Mouse (Mus musculus) cerebellum, postnatal 10 days (tissue): ENCODE data around the gene Tmem18.
A peak's percentile ranks its signal among the peaks of the same experiment; 100 is the strongest.

Experiments
- DNase-seq, 2 experiments: peaks; one replicate each; pipeline ENCODE4 v3.0.0; 2021; ENCODE audit warnings: mixed read lengths in 2 of 2

Tmem18 gene

DNA sequence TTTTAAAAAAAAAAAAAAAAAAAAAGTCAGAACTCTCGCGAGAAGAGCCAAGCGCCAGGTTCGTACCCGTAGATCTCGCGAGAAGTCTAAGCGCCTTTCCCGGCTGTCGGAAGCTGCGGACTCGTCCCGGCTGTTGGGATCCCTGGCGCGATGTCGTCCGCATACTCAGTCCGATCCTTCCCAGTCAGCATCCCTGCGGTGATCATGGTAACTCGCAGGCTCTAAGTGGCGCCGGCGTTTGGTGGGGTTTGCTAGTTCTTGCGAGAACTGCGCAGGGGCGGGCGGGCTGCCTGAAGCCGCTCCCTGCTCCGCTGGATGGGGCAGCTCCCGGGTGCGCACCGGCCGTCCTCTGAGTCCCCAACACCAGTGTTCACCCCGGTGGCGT lies at the start of gene Tmem18:
Gene Tmem18 (plus strand): TSS at position 71 of the 385 bp plus-strand sequence.
- DNase-seq, result peak; percentile 91

DNA sequence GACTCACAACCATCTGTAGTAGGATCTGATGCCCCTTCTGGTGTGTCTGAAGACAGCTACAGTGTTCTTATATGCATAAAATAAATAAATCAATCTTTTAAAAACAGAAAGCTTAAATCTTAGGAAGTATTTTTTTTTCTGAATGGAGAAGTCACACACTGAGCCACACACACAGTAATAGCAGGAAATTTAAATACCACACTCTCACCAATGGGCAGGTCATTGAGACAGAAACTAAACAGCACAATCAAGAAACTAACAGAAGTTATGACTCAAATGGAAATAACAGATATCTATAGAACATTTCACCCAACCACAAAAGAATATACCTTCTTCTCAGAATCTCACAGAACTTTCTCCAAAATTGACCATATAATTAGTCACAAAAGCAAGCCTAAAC lies 26.9 kb upstream of the Tmem18 start:
- no peak for DNase-seq

DNA sequence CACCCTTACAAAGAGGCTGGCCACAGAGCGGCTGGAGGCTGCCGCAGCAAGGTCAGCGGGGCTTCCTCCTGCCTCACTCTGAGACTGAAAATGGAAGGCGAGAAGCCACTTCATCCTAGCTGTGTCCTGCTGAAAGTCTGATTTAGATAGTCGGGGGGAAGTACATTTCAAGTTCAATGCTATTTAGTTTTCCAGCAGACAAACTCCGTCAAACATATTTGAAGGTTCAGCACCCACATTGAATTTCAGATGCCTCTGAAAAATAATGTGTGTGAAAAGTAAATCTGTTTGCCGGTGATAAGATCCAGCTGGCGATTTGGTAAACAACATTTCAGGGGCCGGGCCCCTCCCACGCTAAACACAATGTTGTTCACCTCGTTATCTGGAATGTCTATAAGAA lies 22.8 kb upstream of the Tmem18 start:
- no peak for DNase-seq

DNA sequence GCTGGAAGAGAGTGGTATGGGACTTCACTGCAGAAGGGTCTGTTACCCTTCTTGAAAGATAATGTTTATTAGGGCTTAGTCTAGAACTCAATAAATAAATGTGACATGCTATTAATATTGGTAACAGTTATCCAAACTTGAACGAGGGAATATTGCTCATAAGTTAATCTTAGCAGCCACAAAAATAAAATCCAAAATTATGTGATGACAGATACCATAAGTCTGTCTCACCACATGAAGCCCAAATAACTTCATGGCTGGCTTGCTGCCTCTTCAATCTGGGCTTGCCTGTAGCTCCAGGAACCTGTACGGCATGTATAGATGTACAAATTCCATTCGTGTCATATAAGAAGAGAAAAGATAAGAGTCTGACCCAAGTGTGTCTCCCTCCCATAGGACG lies 12.2 kb upstream of the Tmem18 start:
- DNase-seq, result no peak

DNA sequence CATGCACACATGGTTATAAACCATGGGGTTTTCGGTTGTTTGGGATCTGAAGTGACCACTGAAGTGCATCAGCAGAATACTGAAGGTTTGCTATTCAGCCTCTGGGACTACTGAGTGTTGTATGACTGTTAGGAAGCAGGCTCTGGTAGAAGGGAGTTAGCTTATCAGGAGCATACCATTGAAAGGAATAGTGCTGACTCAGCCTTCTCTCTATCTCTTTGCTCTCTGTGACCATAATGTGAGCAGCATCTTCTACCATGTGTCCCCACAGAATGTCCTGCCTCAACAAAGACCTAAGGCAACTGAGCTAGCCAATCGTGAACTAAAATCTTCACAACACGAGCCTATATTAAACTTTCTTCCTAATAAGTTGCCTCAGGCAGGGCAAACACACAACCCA lies 8.3 kb upstream of the Tmem18 start:
- no peak for DNase-seq

DNA sequence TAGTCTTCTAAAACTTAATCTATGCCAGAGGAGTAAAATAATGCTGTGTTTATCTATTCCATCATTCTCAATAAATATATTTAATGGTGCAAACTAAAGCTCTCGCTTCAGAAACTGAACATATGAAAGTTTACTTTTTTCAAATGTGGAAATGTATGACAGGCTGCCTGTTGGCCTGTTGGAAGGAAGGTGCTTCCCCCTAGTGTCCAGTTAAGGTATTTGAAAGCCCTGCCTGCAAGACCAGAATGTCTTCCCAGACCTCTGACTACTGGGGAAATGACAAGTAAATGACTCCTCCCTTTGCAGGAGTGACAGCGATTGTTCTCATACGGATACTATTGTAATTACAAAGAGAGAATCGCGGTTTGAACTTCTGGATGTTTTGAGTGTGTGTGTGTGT lies 6.2 kb upstream of the Tmem18 start:
- DNase-seq, result peak; percentile 88 to 92

DNA sequence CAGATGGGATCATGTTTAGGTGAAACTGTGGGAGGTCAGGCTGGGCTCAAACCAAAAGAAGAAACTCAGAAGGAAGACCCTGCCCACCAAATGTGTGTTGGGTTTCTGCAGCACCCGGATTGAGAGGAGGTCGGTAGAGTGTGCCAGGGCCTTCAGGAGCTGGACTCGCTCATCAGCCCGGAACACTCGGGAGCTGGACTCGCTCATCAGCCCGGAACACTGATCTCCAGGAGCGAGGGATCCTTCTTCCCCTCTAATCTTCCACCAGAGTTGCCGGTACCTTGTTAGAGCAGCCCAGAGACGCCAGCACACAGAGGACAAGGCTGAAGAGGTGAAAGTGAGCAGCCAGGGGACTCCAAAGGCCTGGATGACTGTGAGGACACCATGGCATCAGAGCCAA lies 2.9 kb upstream of the Tmem18 start:
- no peak for DNase-seq

DNA sequence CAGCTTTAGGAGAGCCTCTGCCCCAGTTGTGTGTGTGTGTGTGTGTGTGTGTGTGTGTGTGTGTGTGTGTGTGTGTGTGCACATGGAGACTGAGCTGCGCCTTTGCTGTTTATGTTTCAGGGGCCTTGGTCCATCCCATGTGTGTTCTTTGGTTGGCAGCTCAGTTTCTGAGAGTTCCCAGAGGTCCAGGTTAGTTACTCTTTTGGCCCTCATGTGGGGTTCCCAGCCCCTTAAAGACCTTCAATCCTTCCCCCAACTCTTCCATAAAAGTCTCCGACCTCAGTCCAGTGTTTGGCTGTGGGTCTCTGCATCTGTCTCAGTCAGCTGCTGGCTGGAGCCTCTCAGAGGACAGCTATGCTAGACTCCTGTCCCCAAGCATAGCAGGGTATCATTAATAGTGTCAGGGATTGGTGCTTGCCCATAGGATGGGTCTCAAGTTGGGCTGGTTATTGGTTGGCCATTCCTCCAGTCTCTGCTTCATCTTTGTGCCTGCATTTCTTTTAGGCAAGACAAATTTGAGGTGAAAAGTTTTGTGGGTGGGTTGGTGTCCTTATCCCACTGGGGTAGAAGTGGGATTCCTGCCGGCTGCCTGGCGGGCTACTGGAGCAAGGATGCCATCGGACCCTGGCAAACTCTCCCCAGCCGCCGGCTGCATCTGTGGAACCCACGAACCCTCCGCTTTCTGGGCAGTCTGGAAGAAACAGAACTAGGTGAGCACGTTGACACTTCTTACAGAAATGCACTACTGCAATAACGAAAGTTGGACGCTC lies 455 bp upstream of the Tmem18 start:
- DNase-seq, result no peak

DNA sequence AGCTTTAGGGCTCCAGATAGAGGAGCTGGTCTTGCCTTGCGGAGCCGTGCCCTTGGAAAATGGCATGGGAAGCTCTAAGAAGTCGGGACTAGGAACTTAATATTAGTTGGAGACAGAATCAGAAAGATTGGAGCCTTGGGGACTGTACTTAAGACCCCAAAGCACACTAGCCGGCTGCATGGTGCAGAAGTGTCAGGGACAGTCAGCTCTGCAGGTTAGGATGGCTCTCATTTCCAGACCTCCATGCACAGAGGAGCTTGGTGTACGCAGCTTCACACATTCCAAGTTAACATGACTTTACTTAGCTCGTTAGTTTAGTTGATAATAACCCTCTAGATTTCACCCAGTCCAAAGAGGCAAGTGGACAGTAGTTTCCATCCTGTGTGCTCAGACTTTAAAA lies 637 bp downstream of the Tmem18 start:
- DNase-seq, result no peak

DNA sequence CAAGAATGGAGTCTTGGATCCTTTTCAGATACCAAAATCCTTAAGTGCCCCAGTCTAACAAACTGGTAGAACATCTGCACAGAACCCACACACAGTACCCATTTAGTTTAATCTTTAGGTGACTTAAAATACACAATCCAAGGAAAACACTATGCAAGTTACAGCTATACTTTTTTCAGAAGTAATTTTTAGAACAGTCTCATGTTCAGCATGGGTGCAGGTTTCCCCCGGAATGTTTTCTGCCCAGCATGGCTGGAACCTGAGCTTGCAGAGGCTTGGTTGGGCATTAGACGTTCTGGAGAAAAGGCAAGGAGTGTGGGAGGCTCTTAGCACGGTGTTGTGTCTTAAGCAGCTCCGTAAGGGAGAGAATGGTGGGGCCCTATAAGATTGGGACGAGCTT lies 7.6 kb downstream of the Tmem18 start:
- no peak for DNase-seq

DNA sequence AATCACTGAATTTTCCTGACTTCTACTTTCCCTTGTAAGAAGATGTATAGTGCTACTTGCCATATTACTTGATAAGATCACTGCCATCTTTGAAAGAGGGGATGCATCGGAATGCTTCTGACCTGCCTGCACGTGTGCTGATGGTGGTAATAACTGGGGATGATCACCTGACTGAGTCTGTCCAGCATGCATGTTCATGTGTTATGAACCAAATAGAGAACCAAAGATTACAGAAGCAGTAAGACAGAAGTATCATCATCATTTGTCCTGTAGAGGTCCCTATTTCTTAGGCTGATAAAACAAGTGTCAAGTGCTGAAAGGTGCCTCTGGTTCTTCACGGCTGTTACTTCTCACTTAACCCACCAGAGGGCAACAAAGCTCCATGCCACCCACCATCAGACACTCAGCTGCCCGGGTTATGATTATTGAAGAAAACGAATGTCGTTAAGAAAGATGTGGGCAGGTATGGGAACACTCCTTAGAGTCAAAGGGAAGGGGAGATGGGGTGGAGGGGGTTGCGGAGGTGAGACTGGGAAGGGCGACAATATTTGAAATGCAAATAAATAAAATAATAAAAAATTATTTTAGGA lies 12.7 kb downstream of the Tmem18 start:
- peak; percentile 77 to 80 for DNase-seq

DNA sequence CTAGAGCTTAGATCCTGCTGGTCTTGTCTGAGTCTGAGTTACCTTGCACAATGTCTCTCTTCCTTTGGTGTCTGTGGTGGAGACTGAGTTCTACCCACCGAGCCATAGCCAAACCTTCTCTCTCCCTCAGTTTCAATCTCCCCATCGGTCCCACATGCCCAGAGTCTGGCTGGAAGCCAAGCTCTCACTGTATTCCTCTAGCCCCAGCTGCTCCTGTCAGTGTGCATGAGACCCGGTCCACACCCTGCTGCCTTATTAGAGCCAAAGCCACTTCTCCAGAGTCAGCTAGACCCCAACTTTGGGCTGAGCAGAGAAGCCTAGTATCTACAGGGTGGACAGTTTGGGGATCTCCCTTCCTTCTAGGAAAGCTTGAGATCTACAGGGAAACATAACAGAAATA lies 14.7 kb downstream of the Tmem18 start:
- DNase-seq, result peak; percentile 57 to 76

DNA sequence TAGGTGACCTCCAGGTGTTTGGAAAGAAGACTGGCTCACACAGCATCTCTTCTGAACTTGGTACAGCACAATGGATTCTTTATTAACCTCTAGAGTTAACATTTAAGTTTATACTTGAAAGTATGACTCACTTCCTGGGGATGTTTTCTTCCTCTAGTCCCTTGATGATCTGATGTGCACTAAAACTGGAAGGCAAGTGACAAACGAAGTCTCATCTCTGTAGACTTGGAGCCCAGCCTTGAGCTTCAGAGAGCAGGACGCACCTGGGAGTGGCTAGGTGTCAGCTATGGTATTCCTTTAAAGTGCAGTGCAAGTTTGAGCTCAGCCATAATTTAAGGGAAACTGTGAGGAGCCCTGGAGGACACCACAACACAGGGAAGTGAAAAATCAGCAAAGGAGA lies 15.2 kb downstream of the Tmem18 start:
- DNase-seq, result no peak

DNA sequence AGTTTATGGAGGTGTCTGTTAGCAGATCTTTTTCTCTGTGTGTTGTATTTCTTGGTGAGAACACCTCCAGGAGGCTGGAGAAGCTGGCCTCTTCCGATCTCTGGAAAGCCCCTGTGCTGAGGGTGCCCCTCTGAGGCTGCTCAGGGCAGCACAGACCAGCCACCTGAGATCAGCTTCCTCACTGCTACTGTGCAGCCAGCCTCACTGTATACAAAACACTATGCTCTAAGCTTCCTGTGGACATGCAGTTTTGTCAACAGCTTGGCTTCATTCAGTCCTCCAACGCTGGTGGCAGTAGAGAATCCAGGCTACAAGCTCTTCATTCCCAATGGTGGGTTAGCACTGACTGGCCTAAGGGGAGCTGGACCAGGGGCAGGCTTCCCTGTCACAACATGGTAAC lies 15.8 kb downstream of the Tmem18 start:
- DNase-seq, result no peak

DNA sequence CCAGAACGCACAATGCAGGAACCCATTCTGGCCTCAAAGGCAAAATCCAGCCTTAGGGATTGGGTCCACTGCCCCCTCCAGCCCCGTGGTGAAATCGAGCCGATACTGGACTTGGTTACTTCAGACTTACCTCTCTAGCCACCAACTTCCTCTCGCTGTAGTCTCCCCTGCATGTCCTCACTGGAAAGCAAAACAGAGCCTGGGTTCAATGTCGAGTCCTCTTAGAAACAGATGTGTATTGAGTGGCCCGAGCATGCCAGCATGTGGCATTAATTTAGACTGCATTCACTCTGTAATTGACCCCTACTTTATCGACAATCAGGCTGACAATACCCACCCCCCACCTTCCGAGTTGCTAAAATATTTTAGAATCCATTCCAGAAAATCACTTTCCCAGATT lies 19.8 kb downstream of the Tmem18 start:
- no peak for DNase-seq

DNA sequence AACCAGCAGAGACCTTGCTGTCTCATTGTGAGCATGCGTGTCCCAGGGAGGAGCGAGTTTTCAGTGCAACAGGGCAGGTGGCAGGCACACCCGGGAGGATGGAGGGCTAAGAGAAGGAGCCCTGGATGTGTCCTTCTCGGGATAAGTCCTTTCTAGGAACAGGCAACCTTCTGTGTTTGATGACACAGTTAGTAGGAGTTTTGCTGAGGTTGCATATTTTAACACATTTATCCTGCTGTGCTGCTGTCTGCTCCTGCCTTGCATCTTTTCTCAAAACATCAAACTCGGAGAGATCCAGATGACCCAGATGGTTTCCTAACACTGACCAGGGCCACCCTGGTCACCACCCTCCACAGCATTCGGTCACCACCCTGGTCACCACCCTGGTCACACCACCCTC lies 20.6 kb downstream of the Tmem18 start:
- no peak for DNase-seq

DNA sequence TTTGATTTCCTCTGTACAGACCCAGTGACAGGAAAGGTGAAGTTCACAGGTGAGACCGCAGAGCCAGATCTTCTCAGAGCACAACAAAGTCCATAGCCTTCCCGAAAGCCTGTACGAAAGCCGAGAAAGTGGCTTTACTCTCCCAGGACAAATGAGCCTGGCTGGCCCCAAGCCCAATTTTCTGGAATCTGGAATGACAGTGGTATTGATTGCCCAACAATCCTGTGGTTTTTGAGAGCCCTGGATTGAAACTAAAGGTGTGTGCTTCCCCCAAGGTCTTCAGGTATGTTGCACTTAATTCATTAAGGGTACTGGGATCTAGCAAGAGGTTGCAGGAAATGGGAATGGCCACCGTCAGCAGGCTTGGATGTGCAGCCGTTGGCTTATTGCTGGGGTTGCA lies 21.7 kb downstream of the Tmem18 start:
- DNase-seq, result no peak

DNA sequence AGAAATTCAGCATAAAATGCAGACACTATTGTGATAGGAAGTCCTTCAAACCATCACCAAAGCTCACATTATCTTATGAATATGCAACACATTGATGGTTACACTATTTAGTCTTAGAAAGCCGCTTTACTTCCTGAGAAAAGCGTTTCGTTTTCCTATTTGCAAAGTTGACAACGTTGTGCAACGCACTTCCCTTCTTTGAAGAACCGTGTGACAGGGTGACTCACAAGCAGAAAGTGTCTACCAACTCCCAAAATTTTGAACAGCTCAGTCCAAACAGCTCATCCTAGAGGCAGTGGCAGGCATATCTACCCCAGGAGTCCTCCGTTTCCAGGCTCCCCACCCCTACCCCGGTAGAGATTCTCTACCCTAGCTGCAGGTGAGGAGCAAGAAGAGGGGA lies 22.5 kb downstream of the Tmem18 start:
- DNase-seq, result no peak

DNA sequence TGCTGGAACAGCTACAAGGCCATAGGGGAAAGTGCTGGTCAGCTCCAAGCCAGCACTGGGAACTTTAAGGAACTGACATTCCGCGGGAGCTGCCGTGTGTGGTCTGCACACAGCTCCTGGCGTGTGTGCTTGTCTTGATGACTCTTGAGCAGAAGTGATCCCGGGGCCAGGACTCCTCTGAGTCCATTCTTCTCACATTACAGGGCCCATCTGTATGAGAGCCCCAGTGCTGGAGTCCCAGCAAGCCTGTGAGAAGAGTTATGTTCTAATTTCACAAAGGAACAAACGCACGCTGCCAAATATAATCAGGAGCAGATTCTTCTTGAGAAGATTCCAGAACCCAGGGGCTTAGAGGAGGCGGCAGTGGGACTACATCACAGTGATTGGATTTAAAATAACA lies 34.2 kb downstream of the Tmem18 start:
- DNase-seq, result no peak

DNA sequence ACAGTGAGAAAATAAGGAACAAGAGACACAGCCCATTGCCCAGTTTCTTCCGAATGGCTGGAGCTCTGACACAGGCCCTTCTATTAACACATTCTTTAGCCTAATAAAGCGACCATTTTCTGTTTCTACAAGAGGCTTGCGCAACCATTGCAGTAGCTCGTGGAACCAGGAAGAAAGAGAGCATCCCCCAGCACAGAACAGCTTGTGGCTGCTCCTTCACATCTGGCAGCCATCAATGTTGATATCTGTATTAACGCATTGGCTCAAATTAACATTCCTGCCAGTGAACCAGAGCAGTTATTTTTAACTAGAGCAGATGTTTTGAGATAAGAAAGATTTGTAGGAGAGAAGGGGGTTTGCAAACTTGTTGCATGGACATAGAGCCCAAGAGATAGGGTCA lies 44.2 kb downstream of the Tmem18 start:
- DNase-seq, result no peak

DNA sequence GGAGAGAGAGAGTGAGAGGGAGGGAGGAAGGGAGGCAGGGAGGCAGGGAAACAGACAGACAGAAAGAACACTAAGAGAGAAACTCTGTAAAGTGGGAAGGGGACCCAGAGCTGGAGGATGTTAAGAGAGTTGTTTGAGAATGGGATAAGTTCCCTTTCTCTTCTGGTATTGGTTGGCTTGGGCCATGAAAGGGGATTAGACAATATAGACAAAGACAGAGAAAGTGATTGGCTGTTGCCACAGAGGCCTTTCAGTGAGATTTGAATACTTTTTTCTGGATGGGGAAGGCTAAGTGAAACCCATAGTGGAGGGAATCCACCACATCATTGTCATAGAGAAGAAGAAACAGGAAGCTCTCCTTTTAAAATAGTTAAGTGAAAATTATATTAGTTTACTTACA lies 50.3 kb downstream of the Tmem18 start:
- DNase-seq, result no peak
